Mouse (Mus musculus) forebrain, embryonic 10.5 days (tissue): ENCODE measurements around the gene Bmp10. TPM values are rescaled to one million over a fixed set of nuclear protein-coding genes. Genes with fewer than 3 reads are reported as not detected.

Source experiments
- DNase-seq: peaks from one replicate; pipeline ENCODE4 v3.0.0-alpha.2; 2017; ENCODE audit warnings: low spot score; ENCODE audit errors: extremely low spot score
- H3K27ac ChIP-seq: fragments of 300-500 bp; sonication (generic); 2 replicates; pipeline ENCODE4 v1.5.1; 2016; ENCODE audit warnings: mild to moderate bottlenecking
- H3K27me3 ChIP-seq: fragments of 300-500 bp; sonication (generic); 2 replicates; pipeline ENCODE4 v1.6.1; 2016; ENCODE audit warnings: mild to moderate bottlenecking; ENCODE audit not compliant: poor library complexity, severe bottlenecking
- H3K36me3 ChIP-seq: fragments of 300-500 bp; sonication (generic); replicated peaks from 2 replicates; pipeline ENCODE4 v1.6.1; 2016; ENCODE audit warnings: mild to moderate bottlenecking, moderate library complexity
- H3K4me1 ChIP-seq: fragments of 300-500 bp; sonication (generic); 2 replicates; pipeline ENCODE4 v1.6.1; 2016
- H3K4me3 ChIP-seq: fragments of 300-500 bp; sonication (generic); 2 replicates; pipeline ENCODE4 v1.5.1; 2016; ENCODE audit warnings: mild to moderate bottlenecking, moderate library complexity
- H3K9me3 ChIP-seq: fragments of 300-500 bp; sonication (generic); 2 replicates; pipeline ENCODE4 v1.6.1; 2016; ENCODE audit warnings: mild to moderate bottlenecking, moderate library complexity
- WGBS: fragments of 180-500 bp; shearing (Covaris S2); methylation state at CpG from one replicate; pipeline ENCODE4 v1.1.7; 2016; 5-methylcytosine and 5-hydroxymethylcytosine counted together
- polyA plus RNA-seq: library from polyadenylated mRNA; unstranded; fragments of >200 nt; fragmentation: Nextera tagmentation; extraction: Ambion mirVana; gene quantifications from 2 replicates; pipeline ENCODE4 v1.2.1, GENCODE M21; 2016

Bmp10 gene
- polyA plus RNA-seq, 1 experiment from 2014 or later: not detected

DNA sequence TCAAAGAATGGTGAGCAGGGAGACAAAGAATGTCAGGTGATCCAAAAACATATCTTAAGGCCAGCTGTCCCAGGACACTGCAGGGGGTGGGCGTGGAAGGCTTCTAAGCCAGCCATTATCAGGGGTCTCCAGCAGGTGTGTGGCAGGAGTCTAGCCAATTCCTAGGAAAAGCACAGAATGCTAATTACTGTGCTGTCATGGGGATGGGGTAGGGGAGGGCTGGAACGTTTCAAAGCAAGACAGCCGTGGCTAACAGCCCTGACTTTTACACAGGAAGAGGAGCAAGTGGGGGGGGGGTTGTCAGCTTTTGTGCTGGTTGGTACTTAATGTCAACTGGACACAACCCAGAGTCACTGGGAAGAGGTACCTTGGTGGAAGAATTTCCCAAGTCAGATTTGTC, 16.8 kb upstream of the Bmp10 start:
- Histone ChIP-seq H3K4me1 (peaks cover 4% of the 10 kb centered on the region), H3K9me3 (no peaks in the 10 kb centered on the region), H3K4me3 (no peak overlapping the region), H3K27me3 (no peaks in the 10 kb centered on the region), H3K27ac (no peak overlapping the region), H3K36me3 (no peaks in the 10 kb centered on the region)
- 38% methylated on average over 3 of the region's 3 CpGs for WGBS
- DNase-seq: no peak

DNA sequence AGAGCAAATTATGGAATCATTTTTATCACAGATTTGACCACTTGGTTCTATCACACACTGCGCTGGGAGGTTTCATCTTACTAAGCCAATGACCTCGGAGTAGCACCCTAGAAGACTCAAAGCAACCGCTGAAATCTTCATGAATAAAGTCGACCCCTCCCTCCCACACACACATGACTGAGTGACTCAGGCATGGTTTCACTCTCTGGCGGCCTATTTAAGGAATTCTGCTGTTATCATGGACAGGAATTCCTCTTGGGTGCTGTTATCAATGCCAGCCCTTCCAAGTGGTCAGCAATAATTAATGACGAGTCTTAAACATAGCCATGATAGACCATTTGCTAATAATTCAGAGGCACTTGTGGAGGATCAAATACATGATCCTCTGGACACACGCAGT, 6.5 kb upstream of the Bmp10 start:
- DNase-seq: no peak
- no peaks in the 10 kb centered on the region for H3K36me3 ChIP-seq
- WGBS: 89% methylated on average over 7 of the region's 7 CpGs
- H3K4me1 ChIP-seq: peaks cover 4% of the 10 kb centered on the region
- no peaks in the 10 kb centered on the region for H3K9me3 ChIP-seq
- no peak overlapping the region for H3K4me3 ChIP-seq
- H3K27ac ChIP-seq: no peak overlapping the region
- H3K27me3 ChIP-seq: no peaks in the 10 kb centered on the region

DNA sequence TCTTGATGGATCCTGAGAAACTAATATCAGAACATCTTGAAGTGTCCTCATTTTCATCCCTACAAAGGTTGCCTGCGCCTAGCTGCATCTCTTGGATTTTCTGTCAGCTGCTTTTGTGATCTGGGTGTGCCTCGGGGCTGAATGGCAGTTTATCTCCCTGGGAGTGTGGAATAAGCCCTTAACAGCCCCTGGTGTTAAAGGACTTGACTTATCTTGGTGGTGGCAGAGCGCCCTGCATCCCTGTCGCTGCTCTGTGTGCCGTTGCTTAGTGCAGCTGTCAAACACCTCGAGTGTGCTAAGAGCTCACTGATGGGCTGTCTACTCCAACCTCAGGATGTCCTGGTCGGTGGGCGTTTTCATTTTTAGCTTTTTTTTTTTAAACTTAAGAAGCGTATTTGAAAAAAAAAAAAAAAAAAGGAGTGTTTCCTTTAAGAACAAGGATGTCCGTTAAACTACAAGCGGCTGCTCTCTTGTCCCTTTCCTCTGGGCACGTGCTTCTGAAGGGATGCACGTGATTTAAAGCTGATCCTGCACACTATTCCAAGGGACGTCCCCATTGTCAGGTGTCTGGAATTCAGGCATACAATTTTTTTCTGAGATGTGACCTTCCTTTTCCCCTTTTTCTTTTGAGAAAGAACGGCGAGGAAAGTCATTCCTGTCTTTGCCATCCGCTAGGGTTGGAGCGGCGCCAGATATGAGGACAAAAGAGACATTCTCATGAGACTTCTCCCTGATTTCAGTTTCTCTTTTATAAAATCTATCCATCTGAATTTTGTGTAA, 4.6 kb upstream of the Bmp10 start:
- Histone ChIP-seq H3K27me3 (no peaks in the 10 kb centered on the region), H3K36me3 (no peaks in the 10 kb centered on the region), H3K9me3 (no peaks in the 10 kb centered on the region), H3K27ac (no peak overlapping the region), H3K4me1 (peaks cover 21% of the 10 kb centered on the region), H3K4me3 (no peak overlapping the region)
- WGBS: 84% methylated on average over 19 of the region's 19 CpGs
- DNase-seq: no peak

DNA sequence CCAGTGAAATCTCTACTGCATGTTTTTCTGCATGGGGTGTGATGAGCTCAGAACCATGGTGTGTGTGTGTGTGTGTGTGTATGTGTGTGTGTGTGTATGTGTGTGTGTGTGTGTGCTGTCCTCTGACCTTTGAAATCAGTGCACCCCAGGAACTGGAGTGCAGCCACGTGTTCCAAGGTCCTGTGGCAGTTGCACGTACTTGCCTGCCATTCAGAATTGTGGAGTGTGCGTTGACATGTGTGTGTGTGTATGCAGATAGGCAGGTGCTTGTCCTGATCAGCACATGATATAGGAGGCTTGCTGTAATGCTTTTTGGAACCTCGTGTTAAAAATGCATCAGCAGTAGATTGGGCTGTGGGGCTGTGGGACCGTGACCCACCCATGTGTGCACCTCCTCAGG, 1.8 kb upstream of the Bmp10 start:
- H3K27ac ChIP-seq: no peak overlapping the region
- no peak overlapping the region for H3K4me3 ChIP-seq
- no peaks in the 10 kb centered on the region for H3K9me3 ChIP-seq
- H3K36me3 ChIP-seq: no peaks in the 10 kb centered on the region
- H3K4me1 ChIP-seq: peaks cover 21% of the 10 kb centered on the region
- whole genome bisulfite sequencing: 86% methylated on average over 5 of the region's 5 CpGs
- H3K27me3 ChIP-seq: no peaks in the 10 kb centered on the region
- DNase-seq: no peak

DNA sequence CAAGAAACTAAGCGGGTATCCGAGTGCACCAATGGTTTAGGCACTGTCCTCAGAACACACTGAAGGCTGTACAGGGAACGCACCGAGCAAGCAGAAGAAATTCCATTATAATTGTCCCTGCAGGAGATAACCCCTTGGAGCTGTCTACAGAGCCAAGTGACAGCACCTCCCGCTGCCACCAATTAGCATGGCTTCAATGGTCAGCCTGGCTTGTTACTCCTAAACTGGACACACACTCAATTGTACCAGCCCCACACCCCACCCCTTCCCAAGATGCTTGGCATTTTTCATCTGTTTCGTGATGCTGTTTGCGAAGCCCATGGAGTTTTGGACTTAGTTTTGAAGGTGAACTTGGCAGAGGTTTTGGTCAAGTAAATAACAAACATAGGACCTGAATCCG, 1.2 kb upstream of the Bmp10 start:
- Histone ChIP-seq H3K36me3 (no peaks in the 10 kb centered on the region), H3K4me3 (no peak overlapping the region), H3K27ac (no peak overlapping the region), H3K27me3 (no peaks in the 10 kb centered on the region), H3K9me3 (no peaks in the 10 kb centered on the region), H3K4me1 (peaks cover 21% of the 10 kb centered on the region)
- DNase-seq: no peak
- 50% methylated on average over 8 of the region's 8 CpGs for WGBS

DNA sequence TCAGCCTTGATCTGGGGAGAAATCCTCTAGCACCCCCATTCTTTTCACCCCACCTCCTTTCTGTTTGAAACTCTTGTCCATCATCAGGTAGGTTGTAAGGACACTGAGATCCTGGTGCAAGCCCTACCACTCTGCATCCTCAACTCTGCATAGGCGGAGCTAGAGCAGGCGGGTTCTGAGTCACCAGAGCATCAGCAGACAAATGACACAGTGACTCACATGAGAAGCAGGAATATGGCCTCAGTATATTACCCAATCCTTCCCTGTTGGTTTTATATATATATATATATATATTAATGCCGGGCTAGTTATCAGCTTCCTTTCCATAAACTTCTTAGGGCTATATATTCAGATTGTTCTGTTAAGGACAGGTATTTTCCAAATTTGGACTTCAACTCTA, 7.0 kb downstream of the Bmp10 start:
- H3K4me1 ChIP-seq: peaks cover 4% of the 10 kb centered on the region
- H3K27ac ChIP-seq: no peak overlapping the region
- WGBS: 92% methylated on average over 3 of the region's 3 CpGs
- H3K36me3 ChIP-seq: no peaks in the 10 kb centered on the region
- H3K4me3 ChIP-seq: no peak overlapping the region
- H3K27me3 ChIP-seq: no peaks in the 10 kb centered on the region
- no peaks in the 10 kb centered on the region for H3K9me3 ChIP-seq
- DNase-seq: no peak

DNA sequence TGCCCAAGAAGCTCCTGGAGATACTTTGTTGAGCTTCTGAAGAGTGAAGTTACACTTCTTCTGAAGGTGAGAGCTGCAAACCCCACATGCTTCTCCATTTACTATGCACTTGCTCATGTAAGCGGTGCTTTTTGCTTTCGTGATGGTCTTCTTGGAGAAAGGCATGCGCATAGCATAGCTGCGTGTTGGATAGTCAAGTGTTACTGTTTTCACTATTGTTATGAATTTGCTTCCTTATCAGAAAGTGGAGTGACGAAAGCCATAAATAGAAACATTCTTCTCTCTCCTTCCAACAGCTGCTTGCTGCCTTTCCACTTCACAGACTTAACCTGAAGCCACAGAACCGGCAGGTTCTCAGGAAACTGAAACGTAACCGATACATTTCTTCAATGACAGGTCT, 8.0 kb downstream of the Bmp10 start:
- 92% methylated on average over 8 of the region's 8 CpGs for WGBS
- H3K9me3 ChIP-seq: no peaks in the 10 kb centered on the region
- H3K27ac ChIP-seq: no peak overlapping the region
- H3K27me3 ChIP-seq: no peaks in the 10 kb centered on the region
- H3K36me3 ChIP-seq: no peaks in the 10 kb centered on the region
- no peak for DNase-seq
- H3K4me3 ChIP-seq: no peak overlapping the region
- H3K4me1 ChIP-seq: peaks cover 4% of the 10 kb centered on the region

DNA sequence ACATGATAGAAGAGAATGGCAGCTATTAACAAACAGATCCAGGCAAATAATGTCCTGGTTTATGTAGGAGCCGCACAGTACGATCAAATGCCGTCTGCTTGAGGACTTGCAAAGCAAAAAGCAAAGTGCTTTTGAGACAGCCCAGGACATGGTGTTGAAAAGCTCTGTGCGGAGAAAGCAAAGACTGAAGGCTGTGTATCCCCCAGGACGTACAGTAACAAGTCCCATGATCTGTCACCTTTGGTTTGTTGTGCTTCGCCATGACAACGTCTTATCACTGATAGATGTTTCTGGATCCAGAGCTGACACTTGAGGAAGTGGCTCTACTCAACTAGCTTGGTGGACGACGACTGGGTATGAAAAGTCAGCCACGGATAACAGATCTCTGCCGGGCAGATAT, 14.5 kb downstream of the Bmp10 start:
- WGBS: 94% methylated on average over 11 of the region's 11 CpGs
- Histone ChIP-seq H3K9me3 (no peaks in the 10 kb centered on the region), H3K4me1 (peaks cover 9% of the 10 kb centered on the region), H3K36me3 (no peaks in the 10 kb centered on the region), H3K4me3 (no peak overlapping the region), H3K27ac (no peak overlapping the region), H3K27me3 (no peaks in the 10 kb centered on the region)
- no peak for DNase-seq

DNA sequence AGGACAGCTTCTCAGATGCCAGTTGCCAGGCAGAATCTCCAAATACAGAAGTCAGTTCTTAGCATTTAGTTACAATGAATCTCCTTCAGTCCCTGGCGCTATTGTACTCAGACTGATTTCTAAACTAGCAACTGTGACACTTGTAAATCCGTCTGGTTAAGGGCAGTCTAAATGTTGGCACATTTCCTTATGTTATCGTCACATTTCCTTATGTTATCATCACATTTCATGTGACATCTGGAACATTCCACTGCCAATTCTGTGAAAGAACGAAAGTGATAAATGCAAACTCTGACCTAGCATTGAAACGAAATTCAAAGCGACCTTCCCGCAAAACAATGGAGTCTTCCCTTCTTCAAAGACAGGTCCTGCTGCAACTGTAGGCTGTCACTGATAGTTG, 16.4 kb downstream of the Bmp10 start:
- Histone ChIP-seq H3K27ac (no peak overlapping the region), H3K4me3 (no peak overlapping the region), H3K9me3 (no peaks in the 10 kb centered on the region), H3K4me1 (peaks cover 5% of the 10 kb centered on the region; the same call in 1 of the 2 replicates), H3K36me3 (no peaks in the 10 kb centered on the region), H3K27me3 (no peaks in the 10 kb centered on the region)
- WGBS: 87% methylated on average over 7 of the region's 7 CpGs
- no peak for DNase-seq

DNA sequence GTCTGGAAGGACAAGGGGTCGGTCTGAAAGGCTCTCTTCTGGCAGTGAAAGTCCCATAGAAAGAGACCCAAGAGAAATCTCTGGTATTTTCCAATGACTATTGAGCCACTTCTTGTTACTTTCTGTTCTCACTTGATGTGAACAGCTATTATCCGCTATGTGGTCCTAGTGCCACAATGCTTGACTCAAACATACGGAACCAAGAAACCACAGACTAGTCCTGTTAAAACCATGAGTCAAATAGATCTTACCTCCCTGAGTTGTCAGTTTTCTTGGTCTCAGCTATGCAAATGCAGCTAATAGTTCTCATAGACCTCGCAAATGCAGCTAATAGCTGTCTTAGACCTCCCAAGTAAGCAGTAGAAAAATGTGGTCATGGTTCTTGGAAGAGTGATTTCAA, 18.4 kb downstream of the Bmp10 start:
- Histone ChIP-seq H3K4me3 (no peak overlapping the region), H3K36me3 (no peaks in the 10 kb centered on the region), H3K4me1 (peaks cover 3% of the 10 kb centered on the region; the same call in 1 of the 2 replicates), H3K9me3 (no peaks in the 10 kb centered on the region), H3K27ac (no peak overlapping the region), H3K27me3 (no peaks in the 10 kb centered on the region)
- DNase-seq: no peak
- WGBS: 95% methylated on average over 4 of the region's 4 CpGs

DNA sequence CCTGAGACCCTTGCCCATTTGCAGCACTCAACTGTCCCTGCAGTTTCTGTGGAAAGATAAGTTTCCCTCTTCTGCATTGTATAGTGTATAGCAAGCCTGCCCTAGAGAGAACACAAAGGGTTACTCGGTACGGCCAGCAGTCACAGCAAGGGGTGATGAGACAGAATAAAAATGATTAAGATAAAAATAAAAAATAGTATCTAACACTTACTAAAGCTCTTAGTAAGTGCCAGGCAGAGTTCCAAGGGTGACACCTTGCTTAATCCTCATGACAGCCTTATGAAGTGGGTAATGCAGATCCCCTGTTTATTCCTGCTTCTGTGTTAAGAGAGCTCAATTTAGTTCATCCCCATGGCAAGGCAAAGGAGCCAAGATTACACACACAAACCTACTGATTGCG, 20.7 kb downstream of the Bmp10 start:
- no peak for DNase-seq
- Histone ChIP-seq H3K9me3 (no peaks in the 10 kb centered on the region), H3K4me1 (no peaks in the 10 kb centered on the region), H3K36me3 (no peaks in the 10 kb centered on the region), H3K27me3 (no peaks in the 10 kb centered on the region), H3K27ac (no peak overlapping the region), H3K4me3 (no peak overlapping the region)
- WGBS: 88% methylated on average over 3 of the region's 3 CpGs

DNA sequence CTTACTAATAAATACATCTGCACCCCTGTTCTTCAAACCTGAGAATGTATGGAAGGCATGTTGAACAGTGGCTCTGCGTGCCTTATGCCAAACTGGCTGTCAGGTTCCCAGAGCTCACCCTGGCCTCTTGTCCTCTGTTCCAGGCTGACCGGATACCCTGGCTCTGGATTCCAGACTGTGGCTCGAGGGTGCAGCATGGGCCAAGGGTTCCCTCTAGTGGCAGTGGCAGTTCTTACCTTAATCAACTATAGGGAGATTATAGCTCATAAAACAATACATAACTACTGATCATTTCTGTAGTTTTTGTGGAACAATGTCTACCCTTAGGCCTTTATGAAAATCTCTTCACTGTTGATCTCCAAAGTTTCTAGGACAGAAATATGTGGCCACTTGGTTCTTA, 22.2 kb downstream of the Bmp10 start:
- Histone ChIP-seq H3K9me3 (no peaks in the 10 kb centered on the region), H3K27me3 (no peaks in the 10 kb centered on the region), H3K36me3 (no peaks in the 10 kb centered on the region), H3K27ac (no peak overlapping the region), H3K4me1 (no peaks in the 10 kb centered on the region), H3K4me3 (no peak overlapping the region)
- DNase-seq: no peak
- 72% methylated on average over 3 of the region's 3 CpGs for WGBS

DNA sequence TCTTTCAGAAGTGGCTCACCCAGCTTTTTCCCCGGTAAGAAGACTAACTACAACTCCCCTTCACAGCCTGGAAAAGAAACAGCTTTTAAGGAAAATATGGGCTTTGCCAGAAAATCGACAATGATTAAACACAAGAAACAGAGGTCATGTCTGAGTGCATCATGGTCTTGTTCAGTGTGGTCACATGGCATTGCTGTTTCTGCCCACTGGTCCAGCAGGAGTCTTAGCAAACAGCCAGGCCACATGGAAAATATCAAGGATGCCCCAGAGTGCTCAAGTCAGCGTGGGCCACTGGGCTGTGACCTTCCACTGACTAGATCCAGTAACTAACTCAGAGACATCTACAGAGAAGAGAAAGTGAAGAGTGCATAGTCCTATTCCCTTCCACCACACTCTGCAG, 23.0 kb downstream of the Bmp10 start:
- Histone ChIP-seq H3K36me3 (no peaks in the 10 kb centered on the region), H3K27ac (no peak overlapping the region), H3K27me3 (no peaks in the 10 kb centered on the region), H3K9me3 (no peaks in the 10 kb centered on the region), H3K4me3 (no peak overlapping the region), H3K4me1 (no peaks in the 10 kb centered on the region)
- DNase-seq: no peak
- 82% methylated on average over 3 of the region's 3 CpGs for WGBS

DNA sequence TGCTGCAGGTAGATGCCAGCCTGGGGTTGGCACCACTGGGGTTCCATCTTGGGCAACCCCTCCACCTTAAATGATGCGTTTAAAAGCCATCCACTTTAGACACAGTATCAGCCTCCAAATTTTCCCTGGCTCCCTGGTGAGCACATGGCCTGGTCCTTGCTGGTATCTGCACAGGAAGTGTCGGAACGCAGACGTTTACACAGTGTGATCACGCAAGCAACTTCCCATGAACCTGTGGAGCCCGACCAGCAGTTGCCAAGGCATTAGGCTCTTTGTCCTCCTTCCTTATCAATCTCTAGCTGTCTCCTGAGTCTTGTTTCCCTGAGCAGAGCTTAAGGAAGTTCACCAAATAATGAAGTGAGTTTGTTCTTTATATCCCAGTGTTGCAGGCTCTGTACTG, 26.7 kb downstream of the Bmp10 start:
- WGBS: 85% methylated on average over 6 of the region's 6 CpGs
- no peak overlapping the region for H3K27ac ChIP-seq
- no peaks in the 10 kb centered on the region for H3K27me3 ChIP-seq
- H3K4me3 ChIP-seq: no peak overlapping the region
- no peaks in the 10 kb centered on the region for H3K36me3 ChIP-seq
- no peak for DNase-seq
- H3K9me3 ChIP-seq: no peaks in the 10 kb centered on the region
- no peaks in the 10 kb centered on the region for H3K4me1 ChIP-seq
